Mouse (Mus musculus) spleen, adult 2 months (tissue): ENCODE measurements around the gene Pax7. TPM values are rescaled to one million over a fixed set of nuclear protein-coding genes. Genes with fewer than 3 reads are reported as not detected.

Source experiments
- DNase-seq, 2 experiments: peaks; one replicate each; pipeline versions ENCODE4 v3.0.0 to v3.0.0-alpha.2; 2012 to 2021; ENCODE audit warnings: low spot score in 2 of 2, low read depth in 1 of 2
- H3K27ac ChIP-seq: fragments of 200-500 bp; 2 replicates; pipeline ENCODE4 v1.5.1; 2012; ENCODE audit warnings: low read length, inconsistent platforms; ENCODE audit not compliant: insufficient read depth
- H3K27me3 ChIP-seq: fragments of 200-500 bp; 2 replicates; pipeline ENCODE4 v1.6.1; 2012; ENCODE audit warnings: mild to moderate bottlenecking, moderate library complexity, low read length, inconsistent platforms; ENCODE audit not compliant: control insufficient read depth, insufficient read depth
- H3K36me3 ChIP-seq: fragments of 200-500 bp; 2 replicates; pipeline ENCODE4 v1.6.1; 2012; ENCODE audit warnings: mild to moderate bottlenecking, low read length, inconsistent platforms; ENCODE audit not compliant: control insufficient read depth, insufficient read depth
- H3K4me1 ChIP-seq: fragments of 200-500 bp; 2 replicates; pipeline ENCODE4 v1.6.1; 2011; ENCODE audit warnings: inconsistent platforms; ENCODE audit not compliant: control insufficient read depth, insufficient read depth, insufficient read length
- H3K4me3 ChIP-seq: fragments of 200-500 bp; 2 replicates; pipeline ENCODE4 v1.5.1; 2011; ENCODE audit warnings: mild to moderate bottlenecking, inconsistent platforms; ENCODE audit not compliant: insufficient read depth, insufficient read length; ENCODE audit errors: extremely low read depth
- CTCF ChIP-seq: fragments of 200-500 bp; IDR thresholded peaks from 2 replicates; pipeline ENCODE4 v1.5.1; 2011; ENCODE audit warnings: mild to moderate bottlenecking, inconsistent platforms; ENCODE audit not compliant: insufficient read depth, insufficient read length, insufficient replicate concordance; ENCODE audit errors: extremely low read depth
- POLR2A ChIP-seq: fragments of 200-500 bp; IDR thresholded peaks from 2 replicates; pipeline ENCODE4 v1.6.1; 2011; ENCODE audit warnings: low read depth, low read length, inconsistent platforms
- WGBS: fragments of 180-500 bp; shearing (Covaris S2); methylation state at CpG from one replicate; pipeline ENCODE4 v1.1.7; 2018; 5-methylcytosine and 5-hydroxymethylcytosine counted together
- polyA plus RNA-seq: library from polyadenylated mRNA; depleted of rRNA; stranded (reverse); fragments of >200 nt; gene quantifications from 2 replicates; pipeline ENCODE4 v1.2.3, GENCODE M21; 2012

The Pax7 gene
- polyA plus RNA-seq, 1 experiment, result 0.11 TPM

GRCm38 (mm10) chr4:139826231-139826630 lies 7.1 kb downstream of the Pax7 start:
- Histone ChIP-seq H3K27me3 (peaks cover 52% of the 10 kb centered on the region), H3K36me3 (no peaks in the 10 kb centered on the region), H3K27ac (no peak overlapping the region), H3K4me1 (peaks cover 3% of the 10 kb centered on the region; the same call in 1 of the 2 replicates), H3K4me3 (no peak overlapping the region)
- WGBS, result 12% methylated on average over 3 of the region's 3 CpGs
- no peak for TF ChIP-seq CTCF
- no peak for TF ChIP-seq POLR2A
- no peak for DNase-seq

GRCm38 (mm10) chr4:139825326-139826112 lies 7.8 kb downstream of the Pax7 start:
- Histone ChIP-seq H3K27me3 (peaks cover 55% of the 10 kb centered on the region), H3K36me3 (no peaks in the 10 kb centered on the region), H3K4me1 (peaks cover 5% of the 10 kb centered on the region; the same call in 1 of the 2 replicates), H3K27ac (no peak overlapping the region), H3K4me3 (no peak overlapping the region)
- DNase-seq, result no peak
- WGBS, result 11% methylated on average over 14 of the region's 14 CpGs
- no peak for TF ChIP-seq CTCF
- no peak for TF ChIP-seq POLR2A

- Histone ChIP-seq H3K36me3 (no peaks in the 10 kb centered on the region), H3K27me3 (peaks cover 55% of the 10 kb centered on the region), H3K27ac (no peak overlapping the region), H3K4me3 (no peak overlapping the region), H3K4me1 (peaks cover 5% of the 10 kb centered on the region; the same call in 1 of the 2 replicates)
- no peak for DNase-seq
- 4% methylated on average over 22 of the region's 22 CpGs for WGBS
- TF ChIP-seq CTCF, result no peak
- no peak for TF ChIP-seq POLR2A
Measured at GRCm38 (mm10) chr4:139824572-139825325, 8.6 kb downstream of the Pax7 start.

GRCm38 (mm10) chr4:139823870-139824472 lies 9.4 kb downstream of the Pax7 start:
- peaks cover 7% of the 10 kb centered on the region; the same call in 1 of the 2 replicates for H3K4me1 ChIP-seq
- peaks cover 59% of the 10 kb centered on the region for H3K27me3 ChIP-seq
- H3K4me3 ChIP-seq, result no peak overlapping the region
- no peak for DNase-seq
- no peak overlapping the region for H3K27ac ChIP-seq
- TF ChIP-seq CTCF (no peak), POLR2A (no peak)
- H3K36me3 ChIP-seq, result no peaks in the 10 kb centered on the region
- 10% methylated on average over 32 of the region's 32 CpGs for WGBS

GRCm38 (mm10) chr4:139823138-139823869 lies 10.0 kb downstream of the Pax7 start:
- Histone ChIP-seq H3K4me1 (peaks cover 11% of the 10 kb centered on the region; the same call in 1 of the 2 replicates), H3K27me3 (peaks cover 57% of the 10 kb centered on the region), H3K4me3 (no peak overlapping the region), H3K36me3 (no peaks in the 10 kb centered on the region), H3K27ac (no peak overlapping the region)
- DNase-seq, result no peak
- TF ChIP-seq POLR2A (no peak), CTCF (no peak)
- WGBS, result 6% methylated on average over 44 of the region's 44 CpGs

- peaks cover 49% of the 10 kb centered on the region for H3K27me3 ChIP-seq
Measured at GRCm38 (mm10) chr4:139822214-139823137, 10.9 kb downstream of the Pax7 start.

More at GRCm38 (mm10) chr4:139822214-139823137, 10.9 kb downstream of the Pax7 start:
- no peak overlapping the region for H3K27ac ChIP-seq
- no peaks in the 10 kb centered on the region for H3K36me3 ChIP-seq
- H3K4me3 ChIP-seq, result no peak overlapping the region
- TF ChIP-seq CTCF (no peak), POLR2A (no peak)
- DNase-seq, result no peak
- H3K4me1 ChIP-seq, result peaks cover 11% of the 10 kb centered on the region; the same call in 1 of the 2 replicates
- WGBS, result 7% methylated on average over 28 of the region's 28 CpGs
